Mouse (Mus musculus): ENCODE data around the gene Alkal2. TPM values are rescaled to one million over a fixed set of nuclear protein-coding genes. Genes with fewer than 3 reads are reported as not detected.

Alkal2 gene
- polyA plus RNA-seq, 1 experiment from 2014 or later, result not detected

GRCm38 (mm10) chr12:30910860-30911259 is 26.7 kb downstream of the Alkal2 start:
- no peaks in the 10 kb centered on the region for H3K9me3 ChIP-seq (ENCODE audit: control insufficient read depth, low read length)
- WGBS, result 13% methylated on average over 8 of the region's 8 CpGs
- H3K27me3 ChIP-seq (replicated peaks; ENCODE audit: control insufficient read depth, insufficient read depth, low read length), result no peaks in the 10 kb centered on the region
- H3K4me3 ChIP-seq (ENCODE audit: low read depth, low read length), result peak overlapping the region; percentile 70
- ATAC-seq (replicated peaks; ENCODE audit: low FRiP score) (no peak), DNase-seq (ENCODE audit: low spot score) (no peak)
- H3K4me2 ChIP-seq, result peak overlapping the region; percentile 89
- H3K9ac ChIP-seq (ENCODE audit: low read depth, low read length), result peak overlapping the region; percentile 77
- H3K36me3 ChIP-seq (ENCODE audit: control insufficient read depth, insufficient read depth, low read length), result 0 out of 2 replicates have a peak, but pooled peaks cover 2% of the 10 kb centered on the region
- peaks cover 13% of the 10 kb centered on the region for H3K4me1 ChIP-seq (replicated peaks; ENCODE audit: control insufficient read depth, insufficient read depth, low read length)
- H3K27ac ChIP-seq (ENCODE audit: low read depth, low read length), result peak overlapping the region; percentile 89

- Histone ChIP-seq H3K4me1 (replicated peaks; ENCODE audit: control insufficient read depth, insufficient read depth, low read length) (peaks cover 10% of the 10 kb centered on the region), H3K9ac (ENCODE audit: low read depth, low read length) (peak within 1 kb of the TSS; percentile 77), H3K27me3 (replicated peaks; ENCODE audit: control insufficient read depth, insufficient read depth, low read length) (no peaks in the 10 kb centered on the region), H3K27ac (ENCODE audit: low read depth, low read length) (peak within 1 kb of the TSS; percentile 89), H3K4me3 (ENCODE audit: low read depth, low read length) (peak within 1 kb of the TSS; percentile 70), H3K9me3 (ENCODE audit: control insufficient read depth, low read length) (no peaks in the 10 kb centered on the region), H3K4me2 (peak within 1 kb of the TSS; percentile 89), H3K36me3 (ENCODE audit: control insufficient read depth, insufficient read depth, low read length) (0 out of 2 replicates have a peak, but pooled peaks cover 2% of the 10 kb centered on the region)
- peak; percentile 88 for ATAC-seq (replicated peaks; ENCODE audit: low FRiP score)
- under 1% methylated on average over 52 of the region's 52 CpGs for WGBS
- DNase-seq (ENCODE audit: low spot score), result peak; percentile 88
Measured at GRCm38 (mm10) chr12:30911261-30912047, 27.3 kb downstream of the Alkal2 start, which contains the start of the genes Acp1 and Sh3yl1. Gene Acp1 (minus strand): TSS chr12:30911589. Gene Sh3yl1 (plus strand): TSS chr12:30911668.

- H3K4me1 ChIP-seq (replicated peaks; ENCODE audit: control insufficient read depth, insufficient read depth, low read length), result peaks cover 5% of the 10 kb centered on the region
Measured at GRCm38 (mm10) chr12:30912048-30912381, 27.9 kb downstream of the Alkal2 start.

GRCm38 (mm10) chr12:30912840-30913239 is 28.7 kb downstream of the Alkal2 start:
- Histone ChIP-seq H3K36me3 (ENCODE audit: control insufficient read depth, insufficient read depth, low read length) (0 out of 2 replicates have a peak, but pooled peaks cover 2% of the 10 kb centered on the region), H3K27me3 (replicated peaks; ENCODE audit: control insufficient read depth, insufficient read depth, low read length) (no peaks in the 10 kb centered on the region), H3K4me2 (peak overlapping the region; percentile 89), H3K4me1 (replicated peaks; ENCODE audit: control insufficient read depth, insufficient read depth, low read length) (peaks cover 5% of the 10 kb centered on the region), H3K4me3 (ENCODE audit: low read depth, low read length) (peak overlapping the region; percentile 70), H3K9ac (ENCODE audit: low read depth, low read length) (no peak overlapping the region), H3K27ac (ENCODE audit: low read depth, low read length) (no peak overlapping the region), H3K9me3 (ENCODE audit: control insufficient read depth, low read length) (no peaks in the 10 kb centered on the region)
- DNase-seq (ENCODE audit: low spot score), result no peak
- no peak for ATAC-seq (replicated peaks; ENCODE audit: low FRiP score)
- WGBS, result 68% methylated on average over 3 of the region's 3 CpGs

More at GRCm38 (mm10) chr12:30912048-30912381, 27.9 kb downstream of the Alkal2 start:
- ATAC-seq (replicated peaks; ENCODE audit: low FRiP score), result peak; percentile 30
- Histone ChIP-seq H3K9me3 (ENCODE audit: control insufficient read depth, low read length) (no peaks in the 10 kb centered on the region), H3K4me2 (peak overlapping the region; percentile 89), H3K27ac (ENCODE audit: low read depth, low read length) (peak overlapping the region; percentile 60), H3K36me3 (ENCODE audit: control insufficient read depth, insufficient read depth, low read length) (0 out of 2 replicates have a peak, but pooled peaks cover 2% of the 10 kb centered on the region), H3K27me3 (replicated peaks; ENCODE audit: control insufficient read depth, insufficient read depth, low read length) (no peaks in the 10 kb centered on the region), H3K9ac (ENCODE audit: low read depth, low read length) (peak overlapping the region; percentile 77), H3K4me3 (ENCODE audit: low read depth, low read length) (peak overlapping the region; percentile 70)
- under 1% methylated on average over 19 of the region's 19 CpGs for WGBS
- DNase-seq (ENCODE audit: low spot score), result no peak

GRCm38 (mm10) chr12:30922401-30922800 is 38.3 kb downstream of the Alkal2 start:
- Histone ChIP-seq H3K27me3 (replicated peaks; ENCODE audit: control insufficient read depth, insufficient read depth, low read length) (no peaks in the 10 kb centered on the region), H3K4me3 (ENCODE audit: low read depth, low read length) (no peak overlapping the region), H3K4me2 (no peak overlapping the region), H3K27ac (ENCODE audit: low read depth, low read length) (no peak overlapping the region), H3K9ac (ENCODE audit: low read depth, low read length) (no peak overlapping the region), H3K9me3 (ENCODE audit: control insufficient read depth, low read length) (no peaks in the 10 kb centered on the region), H3K4me1 (replicated peaks; ENCODE audit: control insufficient read depth, insufficient read depth, low read length) (no peaks in the 10 kb centered on the region), H3K36me3 (ENCODE audit: control insufficient read depth, insufficient read depth, low read length) (no peaks in the 10 kb centered on the region)
- WGBS, result 78% methylated on average over 3 of the region's 3 CpGs
- DNase-seq (ENCODE audit: low spot score), result no peak
- ATAC-seq (replicated peaks; ENCODE audit: low FRiP score), result peak; percentile 68

- DNase-seq (ENCODE audit: low spot score), result no peak
- 81% methylated on average over 6 of the region's 6 CpGs for WGBS
- ATAC-seq (replicated peaks; ENCODE audit: low FRiP score), result no peak; the same call in 1 of the 2 replicates
- H3K9me3 ChIP-seq (ENCODE audit: control insufficient read depth, low read length), result no peaks in the 10 kb centered on the region
- H3K4me3 ChIP-seq (ENCODE audit: low read depth, low read length), result no peak overlapping the region
- no peak overlapping the region for H3K4me2 ChIP-seq
- H3K9ac ChIP-seq (ENCODE audit: low read depth, low read length), result no peak overlapping the region
- H3K36me3 ChIP-seq (ENCODE audit: control insufficient read depth, insufficient read depth, low read length), result no peaks in the 10 kb centered on the region
- no peaks in the 10 kb centered on the region for H3K4me1 ChIP-seq (replicated peaks; ENCODE audit: control insufficient read depth, insufficient read depth, low read length)
- no peak overlapping the region for H3K27ac ChIP-seq (ENCODE audit: low read depth, low read length)
- no peaks in the 10 kb centered on the region for H3K27me3 ChIP-seq (replicated peaks; ENCODE audit: control insufficient read depth, insufficient read depth, low read length)
Measured at GRCm38 (mm10) chr12:30928182-30928581, 44.1 kb downstream of the Alkal2 start.

GRCm38 (mm10) chr12:30933299-30933698 is 49.2 kb downstream of the Alkal2 start:
- no peak overlapping the region for H3K4me3 ChIP-seq (ENCODE audit: low read depth, low read length)
- 82% methylated on average over 2 of the region's 2 CpGs for WGBS
- H3K4me1 ChIP-seq (replicated peaks; ENCODE audit: control insufficient read depth, insufficient read depth, low read length), result no peaks in the 10 kb centered on the region
- H3K4me2 ChIP-seq, result no peak overlapping the region
- DNase-seq (ENCODE audit: low spot score) (no peak), ATAC-seq (replicated peaks; ENCODE audit: low FRiP score) (no peak)
- H3K27ac ChIP-seq (ENCODE audit: low read depth, low read length), result no peak overlapping the region
- H3K36me3 ChIP-seq (ENCODE audit: control insufficient read depth, insufficient read depth, low read length), result no peaks in the 10 kb centered on the region
- no peaks in the 10 kb centered on the region for H3K27me3 ChIP-seq (replicated peaks; ENCODE audit: control insufficient read depth, insufficient read depth, low read length)
- no peak overlapping the region for H3K9ac ChIP-seq (ENCODE audit: low read depth, low read length)
- H3K9me3 ChIP-seq (ENCODE audit: control insufficient read depth, low read length), result no peaks in the 10 kb centered on the region

- no peaks in the 10 kb centered on the region for H3K27me3 ChIP-seq (replicated peaks; ENCODE audit: control insufficient read depth, insufficient read depth, low read length)
- H3K27ac ChIP-seq (ENCODE audit: low read depth, low read length), result no peak overlapping the region
- no peaks in the 10 kb centered on the region for H3K9me3 ChIP-seq (ENCODE audit: control insufficient read depth, low read length)
- H3K36me3 ChIP-seq (ENCODE audit: control insufficient read depth, insufficient read depth, low read length), result no peaks in the 10 kb centered on the region
- no peak overlapping the region for H3K4me2 ChIP-seq
- DNase-seq (ENCODE audit: low spot score), result no peak
- no peak for ATAC-seq (replicated peaks; ENCODE audit: low FRiP score)
- no peak overlapping the region for H3K4me3 ChIP-seq (ENCODE audit: low read depth, low read length)
- H3K4me1 ChIP-seq (replicated peaks; ENCODE audit: control insufficient read depth, insufficient read depth, low read length), result no peaks in the 10 kb centered on the region
- WGBS, result 76% methylated on average over 2 of the region's 2 CpGs
- H3K9ac ChIP-seq (ENCODE audit: low read depth, low read length), result no peak overlapping the region
Measured at GRCm38 (mm10) chr12:30936899-30937298, 52.8 kb downstream of the Alkal2 start.
